Mouse (Mus musculus) ovary, postnatal 14 days (tissue): Measurements from ENCODE around the gene Ntn4.

Experiments
- DNase-seq: peaks from one replicate; pipeline ENCODE4 v3.0.0; 2022; ENCODE audit warnings: low spot score

Ntn4 gene

GRCm38 (mm10) chr10:93640521-93640952, at the start of gene Ntn4:
Gene Ntn4 (plus strand): TSS chr10:93640681.
- DNase-seq, result no peak

GRCm38 (mm10) chr10:93592456-93592855, 48.0 kb upstream of the Ntn4 start:
- no peak for DNase-seq

- DNase-seq, result peak; percentile 66
These were observed 46.4 kb upstream of the Ntn4 start for GRCm38 (mm10) chr10:93594022-93594482.

DNA sequence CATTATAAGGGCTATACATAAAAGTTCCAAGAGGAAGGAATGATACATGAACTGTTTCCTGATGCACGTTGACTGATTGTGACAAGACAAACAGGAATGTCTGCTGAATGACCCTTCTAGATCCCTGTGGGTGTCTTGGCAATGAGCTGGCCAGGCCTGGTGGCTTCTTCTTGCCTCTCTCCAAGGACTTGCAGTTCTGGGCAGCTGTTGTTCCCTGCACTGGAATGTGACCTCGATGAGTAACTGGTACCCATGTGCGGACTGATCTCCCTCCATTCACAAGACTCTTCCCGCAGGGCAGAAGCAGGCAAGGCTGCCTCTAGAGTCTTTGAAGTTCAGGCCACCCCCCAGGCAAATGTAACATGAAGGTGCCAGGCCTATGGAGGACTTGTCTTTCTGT, 44.6 kb upstream of the Ntn4 start:
- DNase-seq, result no peak

GRCm38 (mm10) chr10:93596641-93597040, 43.8 kb upstream of the Ntn4 start:
- DNase-seq, result no peak

DNA sequence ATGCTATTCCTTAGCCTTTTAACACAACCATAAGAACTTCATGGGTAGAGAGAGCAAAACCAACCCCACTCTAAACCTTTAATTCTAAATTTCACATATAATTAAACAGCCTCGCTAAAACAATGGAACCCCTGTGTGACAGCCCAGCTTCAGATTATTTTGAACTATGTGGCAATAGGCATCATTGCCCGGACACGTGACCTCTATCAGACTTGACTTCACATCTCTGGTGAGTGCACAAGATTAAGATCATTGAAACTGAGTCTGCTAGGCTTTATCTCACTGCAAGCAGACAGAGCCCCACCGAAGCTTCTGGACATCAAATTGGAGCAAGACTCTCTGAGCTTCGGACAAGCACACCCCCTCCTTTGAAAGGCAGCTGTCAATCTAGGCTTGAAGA, 38.2 kb upstream of the Ntn4 start:
- DNase-seq, result no peak

- no peak for DNase-seq
These were observed 37.2 kb upstream of the Ntn4 start for GRCm38 (mm10) chr10:93603256-93603655.

GRCm38 (mm10) chr10:93606326-93606725, 34.2 kb upstream of the Ntn4 start:
- DNase-seq, result no peak

DNA sequence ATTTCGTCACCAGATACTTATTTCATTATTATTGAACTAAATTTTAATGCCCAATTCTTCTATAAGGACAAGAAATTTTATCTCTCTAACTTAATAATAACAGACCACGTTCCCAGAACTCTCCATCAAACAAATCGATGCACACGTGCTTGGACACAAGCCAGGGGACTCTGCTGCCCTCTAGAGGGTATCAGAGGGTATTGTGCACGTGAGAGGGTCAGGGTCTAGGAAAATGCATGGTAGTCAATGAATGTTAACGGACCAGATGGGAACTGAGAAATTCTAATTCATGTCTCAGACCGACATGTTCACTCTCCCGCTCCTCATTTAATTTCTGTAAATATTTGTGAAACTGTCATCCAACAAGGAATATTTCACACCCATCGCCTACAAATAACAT, 32.4 kb upstream of the Ntn4 start:
- no peak for DNase-seq

DNA sequence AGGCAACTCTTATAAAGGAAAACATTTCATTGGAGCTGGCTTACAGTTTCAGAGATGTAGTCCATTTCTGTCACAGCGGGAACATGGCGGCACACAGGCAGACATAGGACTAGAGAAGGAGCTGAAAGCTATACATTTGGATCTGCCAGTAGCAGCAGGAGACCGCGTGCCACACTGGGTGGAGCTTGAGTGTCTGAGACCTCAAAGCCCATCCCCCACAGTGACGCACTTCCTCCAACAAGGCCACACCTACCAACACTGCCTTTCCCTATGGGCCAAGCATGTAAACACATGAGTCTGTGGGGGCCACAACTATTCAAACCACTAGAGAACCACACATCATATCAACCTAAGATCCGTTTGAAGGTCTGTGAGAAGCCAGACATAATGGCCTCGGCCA, 31.2 kb upstream of the Ntn4 start:
- no peak for DNase-seq

- no peak for DNase-seq
These were observed 29.6 kb upstream of the Ntn4 start for GRCm38 (mm10) chr10:93610896-93611295.

DNA sequence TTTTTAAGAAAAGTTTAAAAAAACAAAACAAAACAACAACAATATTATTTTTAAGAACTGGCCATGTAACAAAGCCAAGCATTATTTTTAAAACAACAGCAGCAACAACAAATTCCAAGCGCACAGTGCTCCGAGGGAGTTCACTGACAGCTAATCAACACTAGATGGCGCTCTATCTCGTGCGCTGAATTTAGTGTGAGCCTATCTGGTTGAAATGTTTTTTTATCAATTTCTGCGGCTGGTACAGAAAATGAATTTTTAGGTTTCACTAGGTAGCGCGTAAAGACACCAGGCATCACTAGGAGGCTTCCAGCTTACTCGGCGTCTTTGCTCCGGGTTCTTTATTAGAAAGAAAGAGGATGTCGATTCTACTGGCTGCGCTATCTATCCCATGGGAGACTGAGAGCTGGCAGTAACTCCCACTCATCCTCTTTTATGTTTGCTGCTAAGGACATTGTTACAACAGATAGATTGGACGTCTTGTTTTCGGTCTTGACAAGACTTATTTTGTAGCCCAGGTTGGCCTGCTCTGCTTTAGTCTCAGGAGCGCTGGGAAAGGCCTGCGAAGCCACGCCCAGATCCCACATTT, 29.0 kb upstream of the Ntn4 start:
- DNase-seq, result no peak

GRCm38 (mm10) chr10:93614850-93615249, 25.6 kb upstream of the Ntn4 start:
- DNase-seq, result no peak

DNA sequence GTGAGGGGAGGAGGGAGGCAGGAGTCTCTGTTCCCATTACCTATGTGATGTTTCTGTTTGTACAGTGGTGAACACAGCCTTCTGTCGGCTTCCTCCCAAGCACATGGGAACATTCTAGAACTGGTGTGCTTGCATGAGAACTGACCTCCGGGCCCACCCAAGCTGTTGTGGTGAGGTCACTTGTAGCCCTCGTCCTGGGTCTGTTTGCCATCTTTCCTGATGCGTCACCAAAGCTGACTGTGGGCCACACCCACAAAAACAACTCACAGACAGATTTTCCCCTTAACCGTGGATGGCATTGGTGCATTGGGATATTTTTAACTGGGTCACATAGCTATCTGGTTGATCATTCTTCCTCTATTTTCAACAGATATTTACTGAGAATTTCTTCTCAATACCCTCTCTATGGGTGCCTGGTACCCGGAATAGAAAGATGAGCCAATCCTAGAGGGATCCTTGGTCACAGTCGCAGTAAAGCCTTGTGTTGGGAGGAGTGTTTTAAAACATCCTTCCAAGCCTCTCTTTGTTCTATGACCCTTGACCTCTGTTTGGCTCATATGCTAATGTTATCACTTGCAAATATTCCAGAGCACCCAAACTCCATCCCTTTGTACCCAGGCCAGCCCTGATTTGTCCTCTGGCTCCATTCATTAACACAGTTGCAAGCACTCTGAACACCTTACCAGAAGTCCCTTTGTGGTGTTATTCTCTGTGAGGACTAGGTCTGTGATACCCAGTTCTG, 19.9 kb upstream of the Ntn4 start:
- no peak for DNase-seq

DNA sequence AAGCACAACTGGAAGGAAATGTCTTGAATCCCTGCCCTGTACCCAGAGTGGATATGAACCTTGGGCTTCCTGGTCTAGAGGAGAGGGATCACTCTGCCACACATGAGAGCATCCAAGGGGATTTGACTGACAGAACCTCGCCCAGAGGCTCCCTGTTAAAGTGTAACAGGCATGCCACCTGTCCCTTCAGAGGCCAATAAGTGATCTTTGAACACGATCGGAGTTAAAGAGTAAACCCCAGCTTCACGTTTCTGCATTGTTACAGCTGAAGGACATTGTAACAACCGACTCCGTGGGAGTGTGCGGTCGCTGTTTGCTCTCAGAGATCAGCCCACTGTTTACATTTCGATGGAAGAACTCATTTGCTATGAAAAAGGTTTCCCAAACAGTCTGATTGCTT, 16.8 kb upstream of the Ntn4 start:
- DNase-seq, result no peak

DNA sequence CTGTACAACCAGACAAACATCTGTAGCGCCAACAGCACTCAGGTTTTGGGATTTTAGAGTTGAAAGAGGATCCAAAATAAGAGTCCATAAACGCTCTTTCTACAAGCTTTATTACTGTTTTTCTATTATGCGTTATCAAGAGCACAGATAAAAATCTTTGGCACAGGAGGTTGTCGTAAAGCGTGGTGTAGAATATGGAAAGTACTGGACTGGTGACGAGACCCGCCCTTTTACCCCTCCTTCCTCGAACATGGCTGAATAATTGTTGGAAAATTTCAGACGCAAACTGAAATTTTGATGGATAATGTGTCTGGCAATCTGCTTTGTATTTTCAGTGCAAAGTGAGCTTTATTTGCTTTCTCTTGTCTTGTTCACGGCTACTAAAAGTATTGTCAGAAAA, 16.3 kb upstream of the Ntn4 start:
- no peak for DNase-seq

- no peak for DNase-seq
These were observed 10.2 kb upstream of the Ntn4 start for GRCm38 (mm10) chr10:93630310-93630709.

DNA sequence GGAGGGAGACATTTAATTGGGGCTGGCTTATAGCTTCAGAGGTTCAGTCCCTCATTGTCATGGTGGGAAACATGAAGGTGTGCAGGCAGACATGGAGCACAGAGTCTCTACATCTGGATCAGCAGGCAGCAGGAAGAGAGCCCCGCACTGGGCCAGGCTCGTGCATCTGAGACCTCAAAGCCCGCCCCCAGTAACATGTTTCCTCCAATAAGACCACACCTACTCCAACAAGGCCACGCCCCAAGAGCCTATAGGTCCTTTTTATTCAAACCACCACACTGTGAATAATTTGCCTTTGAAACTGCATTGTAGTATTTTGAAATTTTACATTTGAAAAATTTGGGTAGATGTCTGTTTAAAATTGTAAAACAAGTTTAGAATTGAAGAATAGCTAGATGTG, 8.4 kb upstream of the Ntn4 start:
- DNase-seq, result no peak

- DNase-seq, result no peak
These were observed 6.9 kb upstream of the Ntn4 start for GRCm38 (mm10) chr10:93633563-93633962.

- no peak for DNase-seq
These were observed 6.5 kb upstream of the Ntn4 start for GRCm38 (mm10) chr10:93633971-93634370.

DNA sequence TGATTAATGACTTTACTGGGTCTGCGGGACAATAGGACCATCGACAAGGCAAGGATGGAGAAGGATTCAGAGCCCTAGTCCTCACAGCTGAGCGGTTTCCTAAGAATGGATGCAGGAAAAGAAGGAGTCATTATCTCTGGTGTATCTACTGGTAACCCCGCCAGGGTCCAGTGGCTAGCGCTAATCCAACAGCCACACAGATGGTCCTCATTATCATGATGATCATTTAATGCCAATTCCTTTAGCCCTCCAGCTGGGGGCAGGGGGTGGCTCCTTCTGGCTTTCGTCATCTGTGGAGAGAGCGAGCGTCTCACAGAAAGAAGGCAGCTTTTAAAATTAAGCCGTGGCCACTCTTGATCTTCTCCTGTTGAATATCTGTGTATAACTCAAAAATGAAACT, 4.5 kb upstream of the Ntn4 start:
- no peak for DNase-seq

- peak; percentile 14 for DNase-seq
These were observed 706 bp downstream of the Ntn4 start for GRCm38 (mm10) chr10:93640953-93641820.
